Mouse (Mus musculus): ENCODE data around the gene Tecpr1. TPM values are rescaled to one million over a fixed set of nuclear protein-coding genes. Genes with fewer than 3 reads are reported as not detected.

The Tecpr1 gene
- total RNA-seq, 2 experiments from 2014 or later = 91.9 to 92.5 TPM

GRCm38 (mm10) chr5:144253212-144253611 is 29.8 kb upstream of the Tecpr1 start:
- no peak for DNase-seq (ENCODE audit: low spot score in 2 of 2)

DNA sequence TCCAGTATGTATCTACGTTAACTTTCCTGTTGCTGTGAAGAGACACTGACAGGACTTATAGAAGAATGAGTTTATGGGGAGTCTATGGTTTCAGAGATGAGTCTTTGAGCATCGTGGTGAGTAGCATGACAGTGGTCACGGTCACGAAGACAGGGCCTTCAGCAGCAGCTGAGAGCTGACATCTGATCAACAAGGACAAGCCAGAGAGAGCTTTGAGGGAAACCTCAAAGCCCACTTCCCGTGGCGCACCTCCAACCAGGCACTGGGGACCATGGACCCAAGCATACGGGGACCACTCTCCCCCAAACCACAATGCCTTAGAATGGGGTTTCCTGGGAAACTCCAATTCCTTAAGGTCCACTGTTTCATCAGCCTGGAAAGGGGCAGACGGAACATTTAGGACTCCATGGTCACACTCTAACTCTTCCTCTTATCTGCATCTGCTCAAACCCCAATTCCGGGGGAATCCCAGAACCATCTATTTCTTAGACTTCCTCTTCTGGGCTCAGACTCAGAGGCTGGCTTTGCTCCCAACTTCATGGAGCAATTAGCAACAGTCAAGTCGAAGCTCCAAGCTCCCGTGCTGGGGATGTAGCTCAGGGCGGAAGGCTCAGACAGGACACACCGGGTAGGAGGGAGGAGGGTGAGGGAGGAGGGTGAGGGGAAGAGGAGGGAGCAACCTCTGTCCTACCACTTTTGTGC is 28.6 kb upstream of the Tecpr1 start:
- DNase-seq (ENCODE audit: low spot score in 2 of 2) = no peak

DNA sequence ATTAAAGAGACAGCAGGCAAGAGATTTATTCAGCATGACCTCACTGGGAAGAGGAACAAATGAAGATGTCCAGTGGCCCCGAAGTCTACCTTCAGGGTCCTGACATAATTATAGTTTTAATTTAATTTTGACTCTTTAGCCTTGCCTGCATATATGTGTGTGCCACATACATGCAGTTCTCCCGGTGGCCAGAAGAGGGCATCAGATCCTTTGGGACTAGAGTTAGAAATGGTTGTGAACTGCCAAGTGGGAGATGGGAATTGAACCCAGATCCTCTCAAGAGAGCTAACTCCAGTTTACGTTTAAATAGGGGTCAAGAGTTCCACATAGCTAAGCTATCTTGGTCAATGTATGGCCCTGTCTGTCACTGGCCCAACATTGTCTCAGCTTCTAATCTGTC is 26.5 kb upstream of the Tecpr1 start:
- DNase-seq (ENCODE audit: low spot score in 2 of 2) = no peak

DNA sequence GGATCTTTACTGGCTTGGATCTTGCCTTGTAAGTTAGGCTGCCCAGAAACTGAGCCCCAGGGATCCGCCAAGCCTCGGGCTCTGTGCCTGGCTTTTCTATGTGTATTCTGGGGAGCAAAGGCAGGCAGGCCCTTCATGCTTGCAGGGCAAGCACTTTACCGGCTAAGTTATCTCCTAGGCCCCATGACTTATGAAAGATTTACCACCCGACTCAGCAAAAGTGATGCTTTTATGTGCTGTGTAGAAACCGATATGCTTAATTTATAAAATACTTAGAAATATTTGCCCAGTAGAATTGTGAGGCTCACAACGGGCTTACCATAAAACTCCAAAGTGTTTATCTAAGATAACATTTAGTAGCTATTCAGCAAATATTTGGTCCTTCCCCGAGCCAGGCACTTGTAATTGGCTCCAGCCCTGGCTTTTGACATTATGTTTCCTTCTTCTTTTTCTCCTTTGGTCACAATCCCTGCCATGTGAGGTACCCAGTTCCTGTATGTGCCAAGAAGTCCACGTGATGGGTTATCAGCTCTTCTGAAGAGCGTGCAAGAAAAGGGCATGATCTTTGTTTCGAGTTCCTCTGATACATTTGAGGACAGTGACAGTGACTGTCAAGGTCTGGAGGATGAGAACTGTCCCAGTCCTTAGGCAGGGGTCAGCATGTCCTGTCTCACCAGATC is 24.6 kb upstream of the Tecpr1 start:
- DNase-seq (ENCODE audit: low spot score in 2 of 2) = no peak

DNA sequence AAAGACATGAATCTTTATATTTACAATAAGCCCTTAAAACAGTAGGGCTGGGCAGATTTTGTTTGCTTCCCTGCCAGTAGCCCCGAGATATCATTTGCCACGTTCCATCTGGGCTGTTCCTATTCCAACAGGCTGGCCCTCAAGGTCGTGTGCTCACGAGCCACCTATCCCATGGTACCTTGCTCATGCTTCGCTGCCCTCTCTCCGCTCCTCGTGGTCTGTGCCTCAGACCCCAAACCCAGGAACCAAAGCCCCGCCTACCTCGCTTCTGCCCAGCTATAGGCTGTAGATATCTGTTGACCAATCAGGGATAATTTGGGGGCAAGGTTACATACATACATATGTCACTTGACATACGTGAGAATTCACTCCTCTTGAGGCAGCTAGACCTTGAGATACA is 23.9 kb upstream of the Tecpr1 start:
- no peak for DNase-seq (ENCODE audit: low spot score in 2 of 2)

- no peak for DNase-seq (ENCODE audit: low spot score in 2 of 2)
Observed at GRCm38 (mm10) chr5:144246669-144247068, 23.3 kb upstream of the Tecpr1 start.

- DNase-seq (ENCODE audit: low spot score in 2 of 2) = no peak
Observed at GRCm38 (mm10) chr5:144245592-144245991, 22.2 kb upstream of the Tecpr1 start.

- no peak for DNase-seq (ENCODE audit: low spot score in 2 of 2)
Observed at GRCm38 (mm10) chr5:144243901-144244487, 20.6 kb upstream of the Tecpr1 start, which contains the start of gene Bri3. TSS of gene Bri3 (plus strand) at chr5:144244437.

DNA sequence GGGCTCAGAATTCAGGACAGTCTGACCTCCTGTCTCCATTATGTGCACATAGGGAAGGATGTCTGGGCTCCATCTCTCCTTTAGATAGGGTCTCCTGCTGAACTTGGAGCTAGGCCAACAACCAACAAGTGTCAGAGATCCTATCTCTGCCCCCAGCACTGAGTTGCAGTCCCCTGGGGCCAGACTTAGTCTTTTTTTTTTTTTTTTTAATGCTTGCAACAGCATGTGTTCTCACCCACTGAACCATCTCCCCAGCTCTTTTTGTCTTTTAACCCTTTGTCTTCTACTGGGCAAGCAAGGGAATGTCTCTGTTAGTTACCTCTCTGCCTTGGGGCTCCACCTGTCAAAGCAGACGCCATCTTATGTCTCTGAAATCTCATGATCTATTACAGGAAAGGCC is 15.6 kb upstream of the Tecpr1 start:
- DNase-seq (ENCODE audit: low spot score in 2 of 2) = no peak

GRCm38 (mm10) chr5:144234714-144235113 is 11.3 kb upstream of the Tecpr1 start:
- DNase-seq (ENCODE audit: low spot score in 2 of 2) = no peak

DNA sequence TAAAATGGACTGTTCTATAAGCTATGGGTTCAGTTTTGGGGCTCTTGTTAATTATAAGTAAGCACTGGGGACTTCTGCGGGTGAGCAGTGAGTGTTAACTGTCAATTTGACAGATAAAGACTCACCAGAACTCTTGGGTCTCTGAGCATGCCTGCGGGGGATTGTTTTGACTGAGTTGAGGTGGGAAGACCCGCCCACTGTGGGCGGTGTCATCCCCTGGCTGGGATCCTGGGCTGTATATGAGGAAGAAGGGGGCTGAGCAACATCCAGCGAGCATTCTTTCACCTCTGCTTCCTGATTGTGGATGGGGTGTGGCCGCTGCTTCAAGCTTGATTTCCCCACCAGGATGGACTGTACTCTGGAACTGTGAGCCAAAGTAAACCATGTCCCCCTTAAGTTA is 10.8 kb upstream of the Tecpr1 start:
- DNase-seq (ENCODE audit: low spot score in 2 of 2) = no peak

DNA sequence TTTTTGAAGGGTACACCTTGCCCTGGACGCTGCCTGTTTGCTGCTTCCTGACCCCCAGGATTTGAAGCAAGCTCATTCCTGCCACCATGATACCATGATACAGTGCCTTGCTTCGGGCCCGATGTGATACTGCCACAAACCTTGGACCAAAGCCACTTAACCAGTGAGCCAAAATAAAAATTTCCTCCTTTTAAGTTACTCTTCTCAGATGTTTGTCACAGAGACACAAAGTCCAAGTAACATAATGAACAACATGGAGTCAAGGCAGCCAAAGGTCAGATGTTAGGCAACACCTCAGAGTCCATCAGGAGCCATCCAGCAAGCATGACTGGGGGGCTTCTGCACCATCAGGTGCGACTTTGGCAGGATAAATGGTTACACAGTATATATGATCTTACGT is 9.1 kb upstream of the Tecpr1 start:
- DNase-seq (ENCODE audit: low spot score in 2 of 2) = no peak

GRCm38 (mm10) chr5:144231410-144231809 is 8.0 kb upstream of the Tecpr1 start:
- no peak for DNase-seq (ENCODE audit: low spot score in 2 of 2)

DNA sequence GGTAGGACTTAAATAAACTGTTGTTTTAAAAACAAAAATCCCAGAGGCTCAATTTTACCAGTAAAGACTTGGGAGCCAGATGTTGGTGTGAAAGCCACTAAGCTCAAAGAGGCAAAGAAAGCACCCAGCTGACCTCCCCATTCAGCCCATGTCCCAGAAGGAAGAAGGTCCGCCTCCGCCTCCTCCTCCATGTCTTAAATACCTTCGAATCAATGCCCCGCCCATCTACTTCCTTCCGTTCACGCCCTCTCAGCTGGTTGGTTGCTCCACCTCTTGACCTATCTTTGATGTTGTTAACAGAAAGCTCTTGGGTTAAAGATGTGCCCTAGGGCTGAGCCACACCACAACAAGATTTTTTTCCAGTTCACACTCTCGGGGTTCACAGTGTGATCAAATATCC is 6.8 kb upstream of the Tecpr1 start:
- DNase-seq (ENCODE audit: low spot score in 2 of 2) = no peak

DNA sequence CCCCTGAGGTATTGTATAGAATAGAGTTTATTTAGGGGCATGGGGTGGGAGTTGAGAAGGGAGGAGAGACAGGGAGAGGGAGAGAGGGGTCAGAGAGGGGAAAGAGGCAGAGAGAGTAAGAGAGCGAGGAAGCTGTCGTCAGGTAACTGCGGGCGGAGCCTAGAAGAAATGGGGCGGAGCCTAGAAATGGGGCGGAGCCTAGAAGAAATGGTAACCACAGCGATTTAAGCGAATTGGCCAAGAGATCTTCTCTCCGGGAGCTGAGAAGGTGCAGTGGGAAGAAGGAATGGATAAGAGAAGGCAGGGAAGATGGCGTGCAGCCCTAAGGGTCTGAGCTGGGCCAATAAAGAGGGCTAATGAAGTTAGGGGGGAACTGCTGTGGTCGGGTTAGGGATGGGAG is 2.8 kb upstream of the Tecpr1 start:
- DNase-seq (ENCODE audit: low spot score in 2 of 2) = no peak

DNA sequence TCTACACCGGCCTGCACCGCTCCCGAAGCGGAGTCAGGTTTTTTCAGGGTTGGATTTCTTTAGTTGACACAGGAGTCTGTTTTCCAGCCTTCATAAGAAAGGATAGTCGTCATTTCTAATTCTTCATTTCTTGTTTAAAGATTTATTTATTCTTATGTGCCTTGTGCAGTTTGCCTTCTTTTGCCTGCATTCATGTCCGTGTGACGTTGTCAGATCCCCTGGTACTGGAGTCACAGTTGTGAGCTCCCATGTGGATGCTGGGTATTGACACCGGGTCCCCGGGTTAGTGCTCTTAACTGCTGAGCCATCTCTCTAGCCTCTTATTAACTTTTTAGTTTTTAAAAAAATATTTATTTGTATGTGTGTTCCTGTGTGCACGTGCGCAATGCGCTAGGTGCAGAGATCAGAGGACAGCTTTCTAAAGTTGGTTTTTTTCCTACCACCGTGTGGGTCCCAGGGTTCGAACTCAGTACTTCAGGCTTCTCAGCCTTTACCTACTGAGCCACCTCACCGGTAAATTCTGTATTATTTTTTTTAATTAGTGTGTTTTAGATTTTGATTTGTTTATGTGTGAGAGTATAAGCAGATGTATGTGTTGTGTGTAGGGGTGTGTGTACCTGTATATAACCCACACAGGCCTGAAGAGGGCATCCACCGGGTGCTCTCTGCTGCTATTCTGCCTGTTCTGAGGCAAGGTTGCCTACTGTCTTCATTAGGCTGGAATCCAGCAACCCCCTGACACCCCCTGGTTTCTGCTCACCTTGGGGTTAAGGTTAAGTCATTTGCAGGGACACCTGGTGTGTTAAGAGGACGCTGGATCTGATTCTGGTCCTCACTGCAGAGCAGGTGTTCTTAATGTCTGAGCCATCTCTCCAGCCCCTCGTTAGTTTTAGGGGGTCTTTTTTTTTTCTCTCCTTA is 743 bp upstream of the Tecpr1 start:
- DNase-seq (ENCODE audit: low spot score in 2 of 2) = no peak

- DNase-seq (ENCODE audit: low spot score in 2 of 2) = peak in 1 of 2 experiments; percentile 24
Observed at GRCm38 (mm10) chr5:144222811-144223502, 458 bp downstream of the Tecpr1 start.

DNA sequence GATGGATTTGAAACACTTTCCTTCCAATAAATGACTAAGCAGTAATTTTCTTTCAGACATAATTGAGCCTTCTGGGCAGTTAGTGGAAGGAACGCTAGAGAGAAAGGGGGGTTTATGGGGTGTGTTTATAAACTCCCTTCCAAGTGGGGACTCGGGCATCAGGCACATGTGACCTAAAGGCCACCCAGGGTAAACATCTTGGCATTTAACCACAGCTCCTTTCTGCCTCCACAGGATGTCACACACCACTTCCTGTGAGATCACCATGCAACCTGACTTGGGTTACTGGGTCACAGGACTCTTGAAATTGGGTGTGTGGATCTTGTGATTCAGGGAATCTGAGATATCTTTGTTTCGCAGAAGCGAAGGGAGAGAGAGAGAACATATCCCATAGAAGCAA is 2.1 kb downstream of the Tecpr1 start:
- DNase-seq (ENCODE audit: low spot score in 2 of 2) = no peak

GRCm38 (mm10) chr5:144219936-144220335 is 3.5 kb downstream of the Tecpr1 start:
- DNase-seq (ENCODE audit: low spot score in 2 of 2) = no peak

- no peak for DNase-seq (ENCODE audit: low spot score in 2 of 2)
Observed at GRCm38 (mm10) chr5:144219306-144219705, 4.1 kb downstream of the Tecpr1 start.

DNA sequence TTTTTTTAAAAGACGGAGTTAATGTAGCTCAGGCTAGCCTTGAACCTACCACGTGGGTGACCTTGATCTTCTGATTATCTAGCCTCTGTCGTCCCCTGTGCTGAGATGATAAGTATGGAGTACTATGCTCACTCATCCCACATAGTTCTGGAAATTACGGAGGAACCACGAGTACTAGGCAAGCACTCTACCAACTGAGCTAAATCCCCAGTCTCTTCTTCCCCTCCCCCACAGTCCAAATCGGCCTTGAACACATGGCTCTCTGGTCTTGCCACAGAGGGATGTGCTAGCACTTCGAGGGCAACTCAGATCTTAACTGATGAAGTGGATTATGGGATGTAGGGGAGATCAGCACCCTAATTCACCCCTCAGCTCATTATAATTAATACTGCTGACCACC is 5.4 kb downstream of the Tecpr1 start:
- no peak for DNase-seq (ENCODE audit: low spot score in 2 of 2)

Data from left cerebral cortex, adult 18-20 months (tissue).